Mouse (Mus musculus) layer of hippocampus, adult 8-10 months (tissue): ENCODE results near the gene Hspb6. TPM values are rescaled to one million over a fixed set of nuclear protein-coding genes. Genes with fewer than 3 reads are reported as not detected.
A peak's percentile ranks its signal among the peaks of the same experiment; 100 is the strongest.

Experiments used
- DNase-seq, 2 experiments: peaks; one replicate each; pipeline ENCODE4 v3.0.0; 2022; ENCODE audit warnings: low spot score in 2 of 2
- total RNA-seq, 4 experiments: library from RNA; stranded (reverse); gene quantifications; 2 replicates each; pipeline ENCODE4 v1.2.4; 2022

Gene Hspb6
- total RNA-seq, 4 experiments from 2014 or later: 3.2 to 10.3 (median 6.5) TPM

GRCm38 (mm10) chr7:30584339-30584738 is 32.4 kb downstream of the Hspb6 start:
- DNase-seq: no peak

- DNase-seq: no peak
Measured at GRCm38 (mm10) chr7:30585170-30585569, 33.2 kb downstream of the Hspb6 start.

GRCm38 (mm10) chr7:30586455-30587020 is 34.6 kb downstream of the Hspb6 start:
- no peak for DNase-seq

GRCm38 (mm10) chr7:30587842-30588667 is 36.1 kb downstream of the Hspb6 start:
- peak in 1 of 2 experiments; percentile 46 for DNase-seq

- peak; percentile 96 for DNase-seq
Measured at GRCm38 (mm10) chr7:30588676-30589434, 36.9 kb downstream of the Hspb6 start, which contains the start of gene Kmt2b. Kmt2b (minus strand) TSS chr7:30588726.

- peak; percentile 70 to 79 for DNase-seq
Measured at GRCm38 (mm10) chr7:30589435-30590301, 37.7 kb downstream of the Hspb6 start.

- no peak for DNase-seq
Measured at GRCm38 (mm10) chr7:30590927-30591604, 39.1 kb downstream of the Hspb6 start.

- no peak for DNase-seq
Measured at GRCm38 (mm10) chr7:30591605-30591951, 39.6 kb downstream of the Hspb6 start.

GRCm38 (mm10) chr7:30592772-30593423 is 40.9 kb downstream of the Hspb6 start:
- no peak for DNase-seq

GRCm38 (mm10) chr7:30593579-30594509 is 41.9 kb downstream of the Hspb6 start:
- DNase-seq: no peak

GRCm38 (mm10) chr7:30594510-30595024 is 42.6 kb downstream of the Hspb6 start:
- DNase-seq: no peak

- DNase-seq: no peak
Measured at GRCm38 (mm10) chr7:30596093-30596492, 44.1 kb downstream of the Hspb6 start.

- DNase-seq: no peak
Measured at GRCm38 (mm10) chr7:30596811-30597210, 44.8 kb downstream of the Hspb6 start.

- no peak for DNase-seq
Measured at GRCm38 (mm10) chr7:30598786-30599185, 46.8 kb downstream of the Hspb6 start, which contains the start of gene Zbtb32. Zbtb32 (minus strand) TSS chr7:30598909.

- peak; percentile 92 to 94 for DNase-seq
Measured at GRCm38 (mm10) chr7:30599933-30600353, 48.0 kb downstream of the Hspb6 start.

GRCm38 (mm10) chr7:30600651-30601050 is 48.7 kb downstream of the Hspb6 start:
- no peak for DNase-seq

GRCm38 (mm10) chr7:30602583-30602982 is 50.6 kb downstream of the Hspb6 start:
- no peak for DNase-seq

GRCm38 (mm10) chr7:30604424-30604823 is 52.4 kb downstream of the Hspb6 start:
- DNase-seq: no peak

- no peak for DNase-seq
Measured at GRCm38 (mm10) chr7:30604944-30605343, 53.0 kb downstream of the Hspb6 start.
